Mouse (Mus musculus): ENCODE measurements around the gene Zfp746. TPM values are rescaled to one million over a fixed set of nuclear protein-coding genes. Genes with fewer than 3 reads are reported as not detected.
"Not testable (repeated sequence)": the region's sequence is repeated elsewhere in the genome, so short reads cannot be mapped to it uniquely, and the experiment has no call there.

Zfp746 gene
- 11.2 and 11.9 TPM in 2 replicates for polyA plus RNA-seq (2014; fragmentation: Nextera tagmentation; extraction: Ambion mirVana)

DNA sequence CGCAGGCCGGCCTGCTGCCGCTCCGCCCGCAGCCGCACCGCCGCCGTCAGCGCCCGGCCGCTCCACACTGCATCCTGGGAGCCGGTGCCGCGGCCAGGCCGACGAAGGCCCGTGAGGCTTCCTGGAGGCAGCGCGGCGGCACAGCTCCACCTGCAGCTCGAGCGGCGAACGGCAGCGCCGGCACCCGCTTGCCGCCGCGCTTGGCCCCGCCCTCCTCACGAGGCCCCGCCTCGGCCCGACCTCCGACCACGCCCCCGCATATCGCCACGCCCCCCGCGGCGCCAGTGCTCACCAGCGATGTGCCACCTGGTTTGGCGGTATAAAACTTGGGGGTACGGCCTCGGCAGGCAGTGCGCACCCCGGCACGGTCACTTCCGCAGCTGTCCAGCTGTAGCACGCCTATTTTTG lies at the start of gene Zfp746:
Zfp746 (minus strand) TSS at position 123 of the 408 bp plus-strand sequence.
- Histone ChIP-seq H3K9ac (ENCODE audit: low read length) (peak within 1 kb of the TSS; percentile 96), H3K4me3 (ENCODE audit: control insufficient read depth in 1 of 2, insufficient read depth in 1 of 2, low read depth in 1 of 2, low read length in 2 of 2) (peak within 1 kb of the TSS; percentile 86 to 99), H3K36me3 (ENCODE audit: control insufficient read depth, insufficient read depth, low read length) (peaks cover 25% of the 10 kb centered on the region), H3K4me2 (ENCODE audit: low read length) (peak within 1 kb of the TSS; percentile 83), H3K4me1 (ENCODE audit: control insufficient read depth in 2 of 2, insufficient read depth in 2 of 2, low read length in 2 of 2) (peaks cover 3 to 6% of the 10 kb centered on the region in 2 experiments), H3K27me3 (ENCODE audit: control insufficient read depth, insufficient read depth, low read length) (no peaks in the 10 kb centered on the region), H3K27ac (replicated peaks in 1 of 2; ENCODE audit: control insufficient read depth in 1 of 2, insufficient read depth in 1 of 2, low read depth in 2 of 2, low read length in 2 of 2) (peak within 1 kb of the TSS; percentile 75 to 82), H3K9me3 (ENCODE audit: control insufficient read depth, low read length) (no peaks in the 10 kb centered on the region)
- WGBS: 0% methylated on average over 35 of the region's 53 CpGs
- peak; percentile 89 for ATAC-seq (ENCODE audit: insufficient number of reproducible peaks, insufficient read depth, low FRiP score, low read depth)

DNA sequence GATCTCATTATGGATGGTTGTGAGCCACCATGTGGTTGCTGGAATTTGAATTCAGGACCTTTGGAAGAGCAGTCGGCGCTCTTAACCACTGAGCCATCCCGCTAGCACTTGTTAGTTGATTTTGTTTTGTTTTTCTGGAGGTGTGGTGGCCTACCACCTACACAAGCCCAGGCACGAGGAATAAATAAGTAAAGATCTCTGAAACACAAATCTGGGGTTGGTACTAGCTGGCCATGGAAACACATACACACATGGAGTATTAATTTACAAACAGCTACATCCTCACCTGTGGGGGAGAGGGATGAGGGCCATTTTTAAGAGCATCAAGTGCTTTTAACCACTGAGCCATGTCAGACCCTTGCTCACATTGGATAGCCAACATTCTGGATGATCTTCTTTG lies 34.7 kb upstream of the Zfp746 start:
- not testable (repeated sequence) for H3K9me3 ChIP-seq (ENCODE audit: control insufficient read depth, low read length); H3K4me3 ChIP-seq (ENCODE audit: control insufficient read depth in 1 of 2, insufficient read depth in 1 of 2, low read depth in 1 of 2, low read length in 2 of 2); H3K27me3 ChIP-seq (ENCODE audit: control insufficient read depth, insufficient read depth, low read length); H3K36me3 ChIP-seq (ENCODE audit: control insufficient read depth, insufficient read depth, low read length); H3K4me2 ChIP-seq (ENCODE audit: low read length); H3K9ac ChIP-seq (ENCODE audit: low read length); H3K27ac ChIP-seq (replicated peaks in 1 of 2; ENCODE audit: control insufficient read depth in 1 of 2, insufficient read depth in 1 of 2, low read depth in 2 of 2, low read length in 2 of 2); H3K4me1 ChIP-seq (ENCODE audit: control insufficient read depth in 2 of 2, insufficient read depth in 2 of 2, low read length in 2 of 2)
- 74% methylated on average over 4 of the region's 4 CpGs for WGBS
- ATAC-seq (ENCODE audit: insufficient number of reproducible peaks, insufficient read depth, low FRiP score, low read depth): peak; percentile 69

DNA sequence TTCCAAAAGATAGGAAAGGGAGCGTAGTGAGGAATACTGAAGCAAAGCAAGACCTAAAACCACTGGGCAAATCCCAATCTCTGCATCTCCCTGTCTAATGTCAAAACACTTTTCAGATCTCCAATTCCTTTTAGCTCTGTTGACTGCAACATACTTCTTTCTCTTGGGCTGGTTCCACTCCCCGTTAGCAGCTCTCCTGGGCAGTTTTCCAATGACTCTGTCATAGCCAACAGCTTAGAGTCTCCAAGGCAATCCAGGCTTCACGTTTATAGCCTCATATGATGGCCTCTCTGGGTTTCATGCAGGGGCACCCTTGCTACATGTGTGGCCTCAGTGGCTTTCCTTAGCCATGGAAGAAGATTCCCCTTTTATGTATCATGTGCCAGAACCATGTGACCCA lies 29.6 kb upstream of the Zfp746 start:
- no peaks in the 10 kb centered on the region for H3K9me3 ChIP-seq (ENCODE audit: control insufficient read depth, low read length)
- 57% methylated on average over 3 of the region's 3 CpGs for WGBS
- H3K36me3 ChIP-seq (ENCODE audit: control insufficient read depth, insufficient read depth, low read length): no peaks in the 10 kb centered on the region

DNA sequence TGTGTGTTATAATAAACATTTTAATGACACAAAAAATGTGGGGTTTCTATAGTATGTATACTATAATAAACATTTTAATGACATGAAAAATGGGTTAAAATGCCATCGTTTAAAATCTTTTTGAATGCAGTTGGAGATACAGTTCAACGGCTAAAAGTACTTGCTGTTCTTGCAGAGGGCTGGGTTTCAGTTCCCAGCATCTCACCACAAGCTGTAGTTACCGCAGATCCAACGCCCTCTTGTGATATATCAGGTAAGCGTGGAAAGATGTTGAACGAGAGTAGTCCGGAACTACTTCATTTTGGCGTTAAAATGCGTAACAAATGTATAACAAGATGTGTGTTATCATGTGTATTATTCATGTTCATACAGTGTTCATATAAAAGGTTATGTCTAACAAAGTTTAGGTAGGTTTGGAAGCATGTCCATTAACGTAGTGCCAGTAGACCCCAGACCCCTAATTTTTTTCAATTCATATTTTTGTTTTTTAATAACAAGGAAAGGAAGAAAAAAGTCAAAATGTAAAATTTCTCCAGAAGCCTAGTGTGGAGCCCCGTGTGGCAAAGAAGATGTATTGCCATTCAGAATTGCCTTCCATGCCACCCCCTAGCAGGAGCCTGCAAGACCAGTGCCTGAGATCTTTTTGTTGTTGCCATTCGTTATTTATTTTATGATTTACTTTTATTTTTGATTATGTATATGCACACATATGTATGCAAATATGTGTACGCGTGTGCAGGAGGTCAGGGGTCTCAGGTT lies 743 bp upstream of the Zfp746 start:
- Histone ChIP-seq H3K4me3 (ENCODE audit: control insufficient read depth in 1 of 2, insufficient read depth in 1 of 2, low read depth in 1 of 2, low read length in 2 of 2) (peak overlapping the region in 1 of 2 experiments; percentile 86; a peak in 3 of 4 replicates), H3K27me3 (ENCODE audit: control insufficient read depth, insufficient read depth, low read length) (no peaks in the 10 kb centered on the region), H3K36me3 (ENCODE audit: control insufficient read depth, insufficient read depth, low read length) (peaks cover 19% of the 10 kb centered on the region), H3K9me3 (ENCODE audit: control insufficient read depth, low read length) (no peaks in the 10 kb centered on the region), H3K9ac (ENCODE audit: low read length) (no peak overlapping the region), H3K27ac (replicated peaks in 1 of 2; ENCODE audit: control insufficient read depth in 1 of 2, insufficient read depth in 1 of 2, low read depth in 2 of 2, low read length in 2 of 2) (no peak overlapping the region), H3K4me2 (ENCODE audit: low read length) (peak overlapping the region; percentile 83), H3K4me1 (ENCODE audit: control insufficient read depth in 2 of 2, insufficient read depth in 2 of 2, low read length in 2 of 2) (peaks cover 3 to 6% of the 10 kb centered on the region in 2 experiments)
- ATAC-seq (ENCODE audit: insufficient number of reproducible peaks, insufficient read depth, low FRiP score, low read depth): no peak
- WGBS: 33% methylated on average over 14 of the region's 14 CpGs

More for the DNA sequence above, 29.6 kb upstream of the Zfp746 start:
- Histone ChIP-seq H3K9ac (ENCODE audit: low read length) (no peak overlapping the region), H3K27ac (replicated peaks in 1 of 2; ENCODE audit: control insufficient read depth in 1 of 2, insufficient read depth in 1 of 2, low read depth in 2 of 2, low read length in 2 of 2) (no peak overlapping the region), H3K4me1 (ENCODE audit: control insufficient read depth in 2 of 2, insufficient read depth in 2 of 2, low read length in 2 of 2) (no peaks in the 10 kb centered on the region), H3K4me3 (ENCODE audit: control insufficient read depth in 1 of 2, insufficient read depth in 1 of 2, low read depth in 1 of 2, low read length in 2 of 2) (no peak overlapping the region), H3K27me3 (ENCODE audit: control insufficient read depth, insufficient read depth, low read length) (no peaks in the 10 kb centered on the region), H3K4me2 (ENCODE audit: low read length) (no peak overlapping the region)
- no peak for ATAC-seq (ENCODE audit: insufficient number of reproducible peaks, insufficient read depth, low FRiP score, low read depth)

DNA sequence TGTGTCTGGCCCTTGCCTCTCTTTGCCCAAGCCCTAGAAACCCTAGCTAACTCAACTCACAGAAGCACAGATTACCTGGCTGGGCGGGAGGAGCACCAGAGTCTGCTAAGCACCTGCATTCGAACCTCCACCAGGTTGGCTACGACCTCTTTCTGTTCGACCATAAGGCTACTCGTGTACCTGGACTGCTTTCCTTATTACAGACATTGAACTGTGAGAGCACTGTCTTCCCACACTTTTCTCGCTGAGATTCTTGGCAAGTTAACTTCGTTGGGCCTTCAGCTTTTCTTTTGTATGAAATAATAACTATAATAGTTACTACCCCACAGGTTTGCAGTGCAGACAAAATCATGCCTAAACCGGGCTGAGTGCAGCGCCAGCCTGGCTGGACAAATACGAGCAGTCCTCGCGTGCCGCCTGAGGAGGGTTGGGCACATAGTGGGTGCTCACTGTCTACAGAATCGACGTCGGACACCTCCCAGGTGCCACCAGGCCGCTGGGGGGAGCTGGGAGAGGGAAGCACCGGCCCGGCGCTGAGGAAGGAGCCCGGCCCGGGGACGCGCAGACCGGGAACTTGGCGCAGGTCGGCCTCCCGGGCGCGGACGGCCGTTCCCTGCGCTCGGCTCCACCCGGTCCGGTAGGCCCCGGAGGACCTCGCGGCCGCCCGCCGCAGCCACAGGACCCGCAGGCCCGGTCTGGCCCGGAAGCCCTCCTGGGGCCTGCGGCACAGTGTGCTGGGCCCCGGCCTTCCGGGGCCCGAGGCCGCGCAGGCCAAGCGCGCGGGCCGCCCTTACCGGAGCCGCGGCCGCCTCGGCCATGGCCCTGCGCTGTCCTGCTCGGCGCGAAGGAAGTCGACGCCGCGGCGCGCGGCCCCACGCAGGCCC lies 630 bp downstream of the Zfp746 start:
- WGBS: 3% methylated on average over 56 of the region's 72 CpGs

DNA sequence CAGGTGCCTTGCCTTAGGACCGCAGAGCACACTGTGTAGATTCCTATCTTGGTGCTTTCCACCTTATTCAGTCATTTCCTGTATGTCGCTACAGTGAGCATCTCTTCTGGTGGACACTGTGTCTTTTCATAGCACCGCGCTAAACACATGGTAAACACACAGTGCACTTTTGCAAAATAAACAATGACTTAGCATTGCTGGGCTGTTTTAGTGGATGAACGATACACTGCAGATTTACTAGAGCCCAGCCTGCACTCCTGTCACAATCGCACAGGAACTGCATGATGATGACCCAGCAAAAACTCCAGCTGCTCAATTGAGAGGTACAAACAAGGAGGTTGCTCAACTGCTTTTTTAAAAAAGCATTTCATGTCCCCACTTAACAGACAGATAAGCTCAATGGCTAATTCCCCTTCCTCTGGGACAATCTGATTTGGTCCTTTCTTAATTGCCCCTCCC lies 2.6 kb downstream of the Zfp746 start:
- H3K4me2 ChIP-seq (ENCODE audit: low read length): no peak overlapping the region
- H3K4me1 ChIP-seq (ENCODE audit: control insufficient read depth in 2 of 2, insufficient read depth in 2 of 2, low read length in 2 of 2): peaks cover 3 to 6% of the 10 kb centered on the region in 2 experiments
- peaks cover 52% of the 10 kb centered on the region for H3K36me3 ChIP-seq (ENCODE audit: control insufficient read depth, insufficient read depth, low read length)

More for the DNA sequence above, 630 bp downstream of the Zfp746 start:
- peak overlapping the region; percentile 86 to 99 for H3K4me3 ChIP-seq (ENCODE audit: control insufficient read depth in 1 of 2, insufficient read depth in 1 of 2, low read depth in 1 of 2, low read length in 2 of 2)
- no peaks in the 10 kb centered on the region for H3K27me3 ChIP-seq (ENCODE audit: control insufficient read depth, insufficient read depth, low read length)
- peaks cover 3 to 6% of the 10 kb centered on the region in 2 experiments for H3K4me1 ChIP-seq (ENCODE audit: control insufficient read depth in 2 of 2, insufficient read depth in 2 of 2, low read length in 2 of 2)
- peaks cover 32% of the 10 kb centered on the region for H3K36me3 ChIP-seq (ENCODE audit: control insufficient read depth, insufficient read depth, low read length)
- H3K9me3 ChIP-seq (ENCODE audit: control insufficient read depth, low read length): no peaks in the 10 kb centered on the region
- H3K4me2 ChIP-seq (ENCODE audit: low read length): peak overlapping the region; percentile 83
- H3K9ac ChIP-seq (ENCODE audit: low read length): peak overlapping the region; percentile 96
- peak; percentile 86 for ATAC-seq (ENCODE audit: insufficient number of reproducible peaks, insufficient read depth, low FRiP score, low read depth)
- H3K27ac ChIP-seq (replicated peaks in 1 of 2; ENCODE audit: control insufficient read depth in 1 of 2, insufficient read depth in 1 of 2, low read depth in 2 of 2, low read length in 2 of 2): peak overlapping the region; percentile 75 to 82

DNA sequence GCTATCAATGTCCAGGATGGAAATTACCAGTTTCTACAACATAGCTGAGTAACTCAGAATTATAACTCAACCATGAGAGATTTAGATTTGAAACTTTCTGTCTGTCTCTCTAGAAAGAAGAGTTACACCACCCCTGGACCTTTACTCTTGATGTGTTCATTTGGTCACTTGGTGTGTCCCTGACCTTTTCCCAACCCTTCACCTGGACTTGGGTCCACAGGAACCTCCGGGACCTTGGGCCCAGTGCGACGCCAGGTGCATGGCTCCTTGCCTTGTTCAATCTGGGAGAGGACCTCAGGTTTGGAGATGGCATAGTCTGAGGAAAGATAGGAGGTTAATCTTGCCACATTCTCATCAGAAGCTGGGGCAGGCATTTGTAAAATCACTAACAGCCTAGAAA lies 4.4 kb downstream of the Zfp746 start:
- Histone ChIP-seq H3K36me3 (ENCODE audit: control insufficient read depth, insufficient read depth, low read length) (peaks cover 70% of the 10 kb centered on the region), H3K4me3 (ENCODE audit: control insufficient read depth in 1 of 2, insufficient read depth in 1 of 2, low read depth in 1 of 2, low read length in 2 of 2) (no peak overlapping the region), H3K27me3 (ENCODE audit: control insufficient read depth, insufficient read depth, low read length) (no peaks in the 10 kb centered on the region), H3K9ac (ENCODE audit: low read length) (no peak overlapping the region), H3K4me2 (ENCODE audit: low read length) (no peak overlapping the region), H3K27ac (replicated peaks in 1 of 2; ENCODE audit: control insufficient read depth in 1 of 2, insufficient read depth in 1 of 2, low read depth in 2 of 2, low read length in 2 of 2) (no peak overlapping the region), H3K9me3 (ENCODE audit: control insufficient read depth, low read length) (no peaks in the 10 kb centered on the region), H3K4me1 (ENCODE audit: control insufficient read depth in 2 of 2, insufficient read depth in 2 of 2, low read length in 2 of 2) (peaks cover 3 to 6% of the 10 kb centered on the region in 2 experiments)
- no peak for ATAC-seq (ENCODE audit: insufficient number of reproducible peaks, insufficient read depth, low FRiP score, low read depth)
- WGBS: 97% methylated on average over 3 of the region's 3 CpGs

More for the DNA sequence above, 2.6 kb downstream of the Zfp746 start:
- no peak for ATAC-seq (ENCODE audit: insufficient number of reproducible peaks, insufficient read depth, low FRiP score, low read depth)
- 88% methylated on average over 6 of the region's 6 CpGs for WGBS
- Histone ChIP-seq H3K9ac (ENCODE audit: low read length) (no peak overlapping the region), H3K4me3 (ENCODE audit: control insufficient read depth in 1 of 2, insufficient read depth in 1 of 2, low read depth in 1 of 2, low read length in 2 of 2) (no peak overlapping the region), H3K27me3 (ENCODE audit: control insufficient read depth, insufficient read depth, low read length) (no peaks in the 10 kb centered on the region), H3K9me3 (ENCODE audit: control insufficient read depth, low read length) (no peaks in the 10 kb centered on the region), H3K27ac (replicated peaks in 1 of 2; ENCODE audit: control insufficient read depth in 1 of 2, insufficient read depth in 1 of 2, low read depth in 2 of 2, low read length in 2 of 2) (no peak overlapping the region)
